Mouse (Mus musculus) megakaryocyte, embryonic 14.5 days (primary cell): ENCODE data around the gene Fto.

Experiments used
- FLI1 ChIP-seq: IDR thresholded peaks from 2 replicates; pipeline ENCODE4 v1.6.1; 2012; ENCODE audit warnings: low read length, inconsistent platforms, mixed read lengths
- GATA1 ChIP-seq: IDR thresholded peaks from 3 replicates; pipeline ENCODE4 v1.6.1; 2012; ENCODE audit warnings: mixed read lengths, low read length, inconsistent platforms, borderline replicate concordance

- TF ChIP-seq GATA1 (no peak), FLI1 (no peak)
Observed at GRCm38 (mm10) chr8:91498611-91499010, 185.3 kb downstream of the Fto start.
